In genomic region chr8:114205221-114205901, GRCm38 (mm10) we compare ENCODE assay signal across 8 mouse cellular contexts. TPM values are rescaled to one million over a fixed set of nuclear protein-coding genes. Genes with fewer than 3 reads are reported as not detected.
DNase-seq lines count a peak whose midpoint lies in the region; ATAC-seq lines count a peak whose summit lies in the region.

Vat1l (plus strand) TSS chr8:114205612.

- peak within 1 kb of the TSS; percentile 73 for H3K9ac ChIP-seq in neural tube, embryonic 13.5 days

- peaks cover 12% of the 10 kb centered on the region for H3K27me3 ChIP-seq in neural tube, embryonic 13.5 days

- no peaks in the 10 kb centered on the region for H3K9me3 ChIP-seq in neural tube, embryonic 13.5 days

- H3K36me3 ChIP-seq in neural tube, embryonic 13.5 days: no peaks in the 10 kb centered on the region

- peak within 1 kb of the TSS; percentile 63 for H3K4me3 ChIP-seq in neural tube, embryonic 13.5 days

- DNase-seq in thymus, postnatal 4 days: peak; percentile 7
- no peak for DNase-seq in thymus, postnatal 10 days (ENCODE audit: low spot score in 2 of 2)
- DNase-seq in left cerebral cortex, postnatal 25 days (ENCODE audit: low spot score in 2 of 2): peak; percentile 64 to 66
- DNase-seq in spleen, postnatal 36 days (ENCODE audit: low spot score in 2 of 2): no peak
- no peak for DNase-seq in urinary bladder, postnatal 4 days (ENCODE audit: low spot score in 2 of 2)

- ATAC-seq in common myeloid progenitor, adult 5-6 weeks (replicated peaks; ENCODE audit: low read depth, poor library complexity, severe bottlenecking): peak; percentile 73
- ATAC-seq in hematopoietic stem cell, adult 5-6 weeks (replicated peaks in 1 of 2; ENCODE audit: insufficient read depth in 1 of 2, low FRiP score in 2 of 2, low TSS enrichment in 1 of 2, low read depth in 1 of 2, poor library complexity in 2 of 2, severe bottlenecking in 2 of 2): peak; percentile 33 to 57; a peak in 2 of 4 replicates
- peak; percentile 89 for ATAC-seq in neural tube, embryonic 13.5 days (ENCODE audit: low read depth)

- H3K4me1 ChIP-seq in neural tube, embryonic 13.5 days (replicated peaks): peaks cover 27% of the 10 kb centered on the region

- WGBS in neural tube, embryonic 13.5 days: under 1% methylated on average over 39 of the region's 39 CpGs

- peak within 1 kb of the TSS; percentile 75 for H3K4me2 ChIP-seq in neural tube, embryonic 13.5 days

- intact Hi-C loops in left cerebral cortex, postnatal 25 days (cut with DNase I): no loop called here

- peak within 1 kb of the TSS; percentile 67 for H3K27ac ChIP-seq in neural tube, embryonic 13.5 days (replicated peaks)

RNA-seq across cellular contexts. Expression of gene Vat1l, which starts in this region (rescaled TPM):
- not detected in 2 replicates for total RNA-seq in common myeloid progenitor, adult 5-6 weeks (2017)
- not detected in 2 replicates for total RNA-seq in hematopoietic stem cell, adult 5-6 weeks (2017)
- 10 to 100 TPM; 49.4 to 58.5 TPM for total RNA-seq in left cerebral cortex, postnatal 25 days (2021)
- 21.4 and 26.6 TPM in 2 replicates for polyA plus RNA-seq in neural tube, embryonic 13.5 days (2015; fragmentation: Nextera tagmentation; extraction: Ambion mirVana)

Comparison
In these comparisons a context has a peak if more than half of its experiments do, and no peak if none do; other contexts are left out.
1. RNA of gene Vat1l (total RNA-seq): 49.4 to 58.5 TPM in left cerebral cortex, postnatal 25 days; not detected in common myeloid progenitor, adult 5-6 weeks and not detected in hematopoietic stem cell, adult 5-6 weeks; every median in the first group is over 10 times any median in the second.
2. DNase-seq: peak in thymus, postnatal 4 days (single experiment) and left cerebral cortex, postnatal 25 days (2 of 2); none in thymus, postnatal 10 days (0 of 2), spleen, postnatal 36 days (0 of 2) and urinary bladder, postnatal 4 days (0 of 2).
3. Peak in ATAC-seq in common myeloid progenitor, adult 5-6 weeks; RNA of the gene not detected or under 1 TPM.
4. Peak in ATAC-seq in hematopoietic stem cell, adult 5-6 weeks; RNA of the gene not detected or under 1 TPM.
5. Peak in every context shown above with its lines, with median percentiles within 50 percentile points of each other: ATAC-seq.